Mouse (Mus musculus): Measurements from ENCODE around the gene Lcor.

DNA sequence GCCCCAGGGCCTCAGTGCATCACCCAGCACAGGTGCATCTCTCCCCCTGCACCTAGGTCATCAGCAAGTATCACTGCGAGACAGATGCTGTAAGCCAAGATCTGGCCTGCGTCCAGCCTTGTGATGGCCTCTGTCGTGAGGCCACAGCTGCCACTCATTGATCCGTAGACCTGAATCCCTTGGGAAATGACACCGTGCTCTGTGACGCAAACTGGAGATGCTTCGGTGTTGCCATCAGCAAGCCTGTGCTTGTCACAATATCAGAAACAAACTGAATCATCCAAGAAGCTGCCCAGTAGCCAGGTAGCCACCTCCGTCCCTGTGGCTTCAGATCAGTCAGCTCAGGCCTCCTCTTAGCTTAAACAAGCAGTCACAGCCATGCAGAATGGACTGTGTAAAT is 107.2 kb downstream of the Lcor start:
- no peak for TF ChIP-seq CTCF (IDR thresholded peaks at IDR 0.05; ENCODE audit: low read depth)
- TF ChIP-seq EP300 (IDR thresholded peaks at IDR 0.05; ENCODE audit: low read depth), result no peak

All from liver, embryonic 14.5 days (tissue).